Mouse (Mus musculus) c-Kit-negative CD71-positive TER-119-positive erythroid progenitor cells, embryonic 14.5 days (primary cell): ENCODE results near the gene Faf2.

Experiments
- DNase-seq: peaks from one replicate; pipeline ENCODE4 v3.0.0-alpha.2; 2013; ENCODE audit warnings: low read depth, low spot score

Faf2 gene

DNA sequence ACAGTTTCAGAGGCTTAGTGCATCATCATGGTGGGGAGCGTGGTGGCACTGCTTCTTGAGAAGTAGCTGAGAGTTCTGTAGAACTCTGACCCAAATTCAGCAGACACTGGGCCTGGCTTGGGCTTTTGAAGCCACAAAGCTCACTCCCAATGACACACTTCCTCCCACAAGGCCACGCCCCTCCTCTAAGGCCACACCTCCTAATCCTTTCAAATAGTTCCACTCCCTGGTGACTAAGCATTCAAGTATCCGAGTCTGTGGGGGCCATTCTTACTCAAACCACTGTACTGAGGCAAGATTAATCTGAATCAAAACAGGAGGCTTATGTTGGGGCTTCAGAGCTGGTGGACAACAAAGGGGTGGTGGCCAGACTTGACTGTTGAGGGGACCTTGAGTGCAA is 89.3 kb downstream of the Faf2 start:
- no peak for DNase-seq
